Mouse (Mus musculus): Measurements from ENCODE around the gene Sept9.
A peak's percentile ranks its signal among the peaks of the same experiment; 100 is the strongest.

Sept9 gene

DNA sequence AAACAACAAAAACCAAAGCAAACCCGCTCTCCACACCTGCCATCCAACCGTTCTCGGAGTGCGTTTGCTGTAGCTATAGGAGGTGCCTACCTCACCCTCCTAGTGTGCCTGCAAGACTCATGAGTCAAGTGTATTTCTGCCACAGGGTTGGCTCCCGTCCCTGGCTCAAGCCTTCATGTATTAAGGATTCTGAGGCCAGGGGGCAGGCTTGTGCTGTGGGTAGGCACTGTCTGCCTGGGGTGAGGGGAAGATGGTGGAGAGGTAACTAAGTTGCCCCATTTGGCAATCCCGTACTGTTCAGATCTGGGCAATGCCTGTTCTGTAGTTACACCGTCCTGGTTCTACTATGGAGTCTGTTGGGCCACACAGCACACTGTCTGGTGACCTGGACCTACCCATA, 114.6 kb downstream of the Sept9 start:
- DNase-seq: peak; percentile 78

DNA sequence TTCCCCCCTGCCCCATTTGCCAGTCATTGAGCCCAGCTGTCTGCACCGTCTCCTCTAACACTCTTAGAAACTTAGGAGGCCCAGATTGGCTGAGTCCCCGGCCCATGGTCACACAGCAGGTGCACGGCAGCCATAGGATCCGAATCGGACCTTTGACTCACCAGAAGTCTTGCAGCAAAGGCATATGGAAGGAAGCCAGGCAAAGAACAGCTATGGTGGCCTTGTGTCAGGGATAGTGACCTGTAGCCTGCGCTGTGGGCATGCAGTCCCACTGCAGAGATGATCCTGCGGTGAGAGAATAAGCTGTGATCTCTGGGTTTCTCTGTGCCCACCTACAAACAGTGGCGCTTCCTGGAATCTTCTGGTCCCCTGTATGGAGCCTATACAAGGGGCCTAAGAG, 115.1 kb downstream of the Sept9 start:
- no peak for DNase-seq

DNA sequence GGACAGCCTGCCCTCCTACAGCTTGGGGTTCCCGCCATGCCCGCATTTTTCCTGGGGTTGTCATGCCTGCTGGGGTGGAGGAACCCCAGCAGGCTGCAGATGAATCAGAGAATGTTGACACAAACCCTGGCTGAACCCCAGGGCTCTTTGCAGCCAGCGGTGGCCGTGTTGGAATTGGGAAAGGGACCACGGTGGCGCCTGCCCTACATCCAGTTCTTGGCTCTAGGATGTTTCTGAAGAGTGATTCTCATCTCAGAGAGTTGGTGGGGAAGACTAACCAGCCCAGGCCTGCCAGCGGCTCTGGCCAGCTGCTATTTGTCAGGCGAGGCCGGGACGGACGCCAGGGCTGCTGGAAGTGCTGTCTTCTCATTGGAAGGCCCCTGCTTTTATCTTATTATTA, 115.8 kb downstream of the Sept9 start:
- DNase-seq: no peak

DNA sequence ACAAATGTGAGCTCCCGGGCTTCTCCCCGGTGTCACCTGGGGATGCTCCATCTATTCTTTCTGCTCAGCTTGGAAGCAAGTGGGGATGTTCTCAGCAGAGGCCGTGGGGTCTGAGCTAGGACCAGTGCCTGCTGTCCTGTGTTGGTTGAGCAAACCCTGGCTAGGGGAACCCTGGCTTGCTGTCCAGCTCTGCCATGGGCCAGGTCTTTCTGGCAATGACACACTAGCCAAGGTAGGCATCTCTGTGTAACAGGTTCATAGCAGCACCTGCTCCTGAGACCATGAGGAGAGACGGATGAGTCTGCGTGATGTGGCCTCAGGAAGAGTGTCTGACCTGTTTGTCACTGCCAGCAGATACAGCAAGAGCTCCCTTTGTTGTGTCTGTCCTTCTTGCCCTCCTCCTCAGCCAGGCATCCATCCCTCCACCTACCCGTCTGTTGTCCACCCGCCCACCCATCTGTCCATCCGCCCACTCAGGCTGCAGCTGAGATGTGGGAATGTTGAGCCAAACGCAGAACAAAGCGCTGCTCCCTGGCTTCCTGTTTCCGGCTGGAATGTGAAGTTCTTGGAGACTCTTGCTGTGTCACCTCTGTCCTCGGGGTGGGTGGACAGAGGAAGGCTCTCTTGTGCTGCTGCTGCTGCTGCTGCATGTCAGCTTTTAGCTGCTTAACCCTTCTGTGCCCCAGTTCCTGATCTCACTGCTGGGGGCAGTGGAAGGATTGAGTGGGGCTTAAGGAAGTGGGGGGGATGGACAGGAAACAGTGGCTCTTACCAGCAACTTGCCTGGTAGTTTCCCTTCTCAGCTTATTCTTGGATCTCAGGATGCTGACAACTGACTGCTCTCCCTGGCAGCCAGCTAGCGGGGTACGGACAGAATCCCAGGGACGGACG, 117.2 kb downstream of the Sept9 start:
- DNase-seq: peak; percentile 46

DNA sequence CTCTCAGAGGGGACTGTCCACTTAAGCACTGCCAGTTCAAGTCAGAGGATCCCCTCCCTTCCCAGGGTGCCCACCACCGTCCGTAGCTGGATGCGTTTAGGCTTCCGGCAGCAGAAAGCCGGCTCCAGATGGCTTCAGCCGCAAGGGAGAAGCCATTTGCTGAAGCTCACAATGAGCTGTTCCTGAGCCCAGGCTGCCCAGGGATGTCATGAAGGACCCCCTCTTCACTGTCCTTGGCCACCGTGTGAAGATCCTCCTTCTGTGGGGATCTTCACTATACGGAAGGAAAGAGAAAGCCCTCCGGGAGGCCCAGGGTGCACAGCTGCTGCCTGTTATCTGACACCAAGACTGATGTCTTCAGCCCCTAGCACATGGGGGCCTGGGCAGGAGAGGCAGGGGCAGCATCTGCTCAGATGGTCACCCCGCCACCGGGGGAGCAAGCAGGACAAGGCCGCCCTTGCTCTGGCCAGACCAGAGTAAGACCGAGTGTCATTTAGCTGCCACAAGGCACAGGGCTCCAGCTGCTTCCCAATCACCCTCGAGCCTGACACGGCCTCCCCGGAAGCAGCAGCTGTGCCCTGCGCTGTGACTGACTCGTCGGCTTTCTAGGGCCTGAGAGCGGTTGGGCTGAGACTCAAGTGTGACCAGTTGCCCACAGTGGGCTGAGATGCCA, 118.1 kb downstream of the Sept9 start:
- DNase-seq: peak; percentile 82

DNA sequence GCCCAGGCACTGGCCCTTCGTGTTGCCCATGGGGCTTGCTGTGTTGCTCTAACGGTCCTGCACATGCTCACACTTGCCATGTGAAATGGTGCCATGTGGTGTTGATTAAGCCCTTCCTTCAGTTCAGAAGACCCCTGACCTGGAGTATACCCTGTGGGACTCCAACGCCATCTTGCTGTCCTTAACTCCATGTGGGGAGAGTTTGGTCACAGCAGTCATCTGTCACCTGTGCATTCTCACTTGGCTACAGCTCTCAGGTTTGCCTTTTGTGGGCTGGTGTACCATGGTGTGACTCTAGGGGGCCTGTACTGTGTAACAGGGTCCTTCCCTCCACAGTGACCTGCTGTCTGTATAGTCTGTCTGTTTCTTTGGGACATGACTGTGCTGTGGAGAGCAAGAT, 118.7 kb downstream of the Sept9 start:
- peak; percentile 75 for DNase-seq

DNA sequence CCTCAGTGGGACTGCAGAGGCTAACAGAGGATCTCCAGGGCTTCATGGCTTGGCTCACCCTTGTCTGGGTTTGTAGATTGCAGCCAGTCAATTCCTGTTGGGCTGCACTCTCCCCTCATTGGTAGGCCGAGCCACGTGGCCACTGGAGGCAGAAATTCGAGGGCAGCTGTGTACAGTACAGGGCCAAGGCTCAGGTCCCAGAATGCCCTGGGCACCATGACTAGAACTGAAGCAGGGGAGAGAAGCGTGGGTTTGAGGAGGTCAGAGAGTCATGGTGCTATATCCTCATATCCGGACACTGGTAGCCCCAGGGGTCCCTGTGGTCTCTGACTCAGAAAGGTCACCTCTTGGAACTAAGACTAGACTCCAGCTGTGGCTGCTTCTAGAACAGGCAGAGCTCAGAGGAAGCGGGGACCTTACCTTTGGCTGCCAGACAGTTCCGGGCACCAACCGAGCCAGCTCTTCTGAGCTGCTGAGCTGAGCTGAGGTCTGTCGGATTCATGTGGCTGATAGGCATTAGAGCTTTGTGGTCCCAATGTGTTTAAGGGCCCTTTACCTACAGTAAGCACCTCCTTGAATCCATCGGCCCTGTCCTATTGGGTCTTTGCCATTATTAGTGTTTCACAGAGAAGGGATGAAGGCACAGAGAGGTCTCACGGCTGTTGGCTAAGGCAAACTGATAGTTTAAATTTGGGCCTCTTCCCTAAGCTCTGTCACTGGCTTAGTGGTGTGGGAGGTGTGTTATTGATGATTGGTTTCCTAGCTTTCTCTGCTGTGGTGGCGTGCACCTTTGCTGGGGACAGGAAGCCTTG, 119.5 kb downstream of the Sept9 start:
- peak; percentile 72 for DNase-seq

DNA sequence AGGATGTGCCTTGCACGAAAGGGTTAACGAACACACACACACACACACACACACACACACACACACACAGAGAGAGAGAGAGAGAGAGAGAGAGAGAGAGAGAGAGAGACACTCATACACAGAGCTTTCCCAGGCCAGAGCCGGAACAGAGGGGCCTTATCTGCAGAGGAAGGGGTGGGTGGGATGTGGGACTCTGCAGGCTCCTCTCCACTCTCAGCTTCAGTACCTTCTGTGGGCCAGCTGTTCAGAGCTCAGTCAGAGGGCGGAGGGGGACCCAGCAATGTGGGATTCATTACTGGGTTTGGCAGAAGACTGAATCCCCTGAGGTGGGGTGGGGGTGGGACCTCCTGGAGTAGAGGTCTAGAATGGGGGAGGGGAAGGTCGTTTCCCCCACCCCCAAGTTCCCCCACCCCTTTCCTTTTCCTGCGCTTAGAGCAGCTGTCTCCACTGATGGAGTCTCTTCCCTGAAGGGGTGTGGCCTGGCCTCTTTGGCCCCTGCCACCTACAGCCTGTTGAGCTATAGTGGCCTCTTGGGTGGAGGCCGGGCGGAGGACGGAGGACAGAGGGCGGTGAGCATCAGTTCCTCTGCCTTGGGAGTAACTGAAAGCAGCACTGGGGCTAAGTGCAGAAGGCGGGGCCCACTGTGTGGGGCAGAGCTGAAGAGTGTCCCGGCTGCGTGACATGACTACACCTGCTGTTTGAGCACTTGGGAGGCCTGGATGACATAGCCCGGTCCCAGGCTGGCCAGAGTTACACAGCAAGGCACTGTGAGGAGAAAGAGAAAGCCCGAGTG, 120.3 kb downstream of the Sept9 start:
- peak; percentile 74 for DNase-seq

DNA sequence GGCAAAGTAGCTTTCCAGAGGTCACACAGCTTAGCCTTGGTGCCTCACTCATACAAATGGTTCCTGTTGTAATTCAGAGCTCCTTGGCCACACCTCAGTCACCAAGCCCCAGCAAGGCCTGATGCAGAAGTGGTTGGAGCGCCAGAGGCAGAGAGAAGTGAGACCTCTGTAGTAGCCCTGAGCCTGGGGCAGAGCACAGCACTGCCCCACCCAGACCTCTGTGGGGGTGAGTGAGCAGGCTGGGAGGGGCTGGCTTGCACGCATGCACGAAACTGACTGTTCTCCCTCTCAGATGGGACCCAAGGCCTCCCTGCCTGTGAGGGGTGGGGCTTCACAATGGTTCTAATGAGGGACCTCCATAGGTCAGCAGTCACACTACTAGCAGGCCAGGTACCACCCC, 121.0 kb downstream of the Sept9 start:
- peak; percentile 51 for DNase-seq

DNA sequence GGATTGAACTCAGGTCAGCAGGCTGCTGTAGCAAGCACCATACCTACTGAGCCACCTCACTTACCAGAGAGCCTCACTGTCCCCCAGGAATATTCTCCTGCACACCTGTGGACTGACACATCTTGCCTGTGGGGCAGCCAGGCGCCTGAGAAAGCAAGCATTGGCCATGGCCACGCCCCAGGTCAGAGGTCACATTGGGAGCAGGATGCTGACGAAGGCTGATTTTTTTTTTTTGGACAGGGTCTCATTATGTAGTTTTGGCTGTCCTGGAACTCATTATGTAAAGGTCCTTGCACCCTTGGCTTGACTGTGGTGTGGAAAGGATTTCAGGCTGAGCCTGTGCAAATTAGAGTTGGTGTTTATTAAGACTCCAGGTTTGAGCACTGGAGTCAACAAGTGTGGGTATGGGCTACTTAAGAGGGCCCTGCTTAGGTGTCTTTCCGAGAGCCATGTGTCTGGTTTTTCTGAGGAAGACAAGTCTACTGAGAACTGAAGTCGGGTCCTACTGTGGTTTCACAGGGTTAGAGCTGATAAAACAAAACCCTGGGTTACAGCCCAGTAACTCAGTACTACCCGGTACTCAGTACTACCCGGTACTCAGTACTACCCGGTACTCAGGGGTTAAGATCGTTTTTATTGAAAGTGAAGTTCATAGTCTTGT, 122.0 kb downstream of the Sept9 start:
- peak; percentile 48 for DNase-seq

DNA sequence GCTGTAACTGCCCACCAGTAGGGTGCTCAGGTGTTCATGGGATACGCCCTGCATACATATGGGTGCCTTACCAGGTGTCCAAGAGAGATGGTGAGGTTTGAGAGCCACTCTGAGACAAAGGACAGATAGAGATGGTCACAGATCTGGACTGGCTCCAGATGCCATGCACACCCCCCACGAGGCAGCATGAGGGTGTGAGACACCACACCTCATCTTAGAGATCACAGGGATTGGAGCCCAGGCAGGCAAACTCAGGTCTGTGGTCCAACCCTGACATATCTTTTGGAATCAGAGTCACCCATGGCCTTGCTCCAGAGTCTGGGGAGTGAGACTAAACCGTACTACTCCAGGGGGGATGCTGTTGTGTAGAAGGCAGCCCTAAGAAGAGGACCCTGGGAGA, 122.8 kb downstream of the Sept9 start:
- no peak for DNase-seq

DNA sequence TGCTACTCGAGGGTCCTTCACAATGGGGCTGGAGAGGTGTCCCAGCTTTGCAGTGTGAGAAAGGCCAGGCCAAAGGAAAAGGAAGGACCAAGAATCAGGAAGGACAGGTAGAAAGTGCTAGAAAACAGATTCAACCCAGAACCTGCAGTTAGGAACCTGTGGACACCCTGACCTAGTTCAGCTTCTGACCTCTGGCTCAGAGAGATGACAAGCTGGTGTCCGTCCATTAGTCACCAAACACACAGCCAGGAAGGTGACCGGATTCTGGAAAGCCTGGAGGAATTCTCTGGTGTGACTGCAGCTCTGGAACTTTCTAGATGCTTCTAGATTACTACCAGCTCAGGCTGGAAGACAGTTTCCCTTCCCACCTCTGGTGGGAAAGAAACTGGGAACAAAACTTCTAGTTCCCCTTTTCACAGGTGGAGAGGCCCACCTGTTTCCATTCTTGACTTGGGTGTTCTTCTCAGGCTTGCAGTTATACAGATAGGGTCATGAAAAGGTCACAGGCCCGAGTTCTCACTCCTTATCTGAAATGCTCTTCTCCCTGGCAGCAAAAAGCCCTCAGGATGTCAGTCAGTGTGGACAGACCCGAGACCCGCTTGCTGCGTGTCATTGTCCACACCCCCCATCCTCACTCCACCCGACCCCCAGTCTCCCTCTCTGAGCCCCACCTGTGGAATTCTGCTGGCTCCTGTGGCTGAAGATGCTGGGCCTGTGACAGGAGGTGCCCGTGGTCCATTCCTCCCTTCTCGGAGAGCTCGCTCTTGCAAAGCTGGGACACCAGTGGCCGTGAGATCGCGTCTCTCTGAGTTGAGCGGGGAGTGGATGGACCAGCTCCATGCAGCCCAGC, 123.5 kb downstream of the Sept9 start:
- peak; percentile 35 for DNase-seq

DNA sequence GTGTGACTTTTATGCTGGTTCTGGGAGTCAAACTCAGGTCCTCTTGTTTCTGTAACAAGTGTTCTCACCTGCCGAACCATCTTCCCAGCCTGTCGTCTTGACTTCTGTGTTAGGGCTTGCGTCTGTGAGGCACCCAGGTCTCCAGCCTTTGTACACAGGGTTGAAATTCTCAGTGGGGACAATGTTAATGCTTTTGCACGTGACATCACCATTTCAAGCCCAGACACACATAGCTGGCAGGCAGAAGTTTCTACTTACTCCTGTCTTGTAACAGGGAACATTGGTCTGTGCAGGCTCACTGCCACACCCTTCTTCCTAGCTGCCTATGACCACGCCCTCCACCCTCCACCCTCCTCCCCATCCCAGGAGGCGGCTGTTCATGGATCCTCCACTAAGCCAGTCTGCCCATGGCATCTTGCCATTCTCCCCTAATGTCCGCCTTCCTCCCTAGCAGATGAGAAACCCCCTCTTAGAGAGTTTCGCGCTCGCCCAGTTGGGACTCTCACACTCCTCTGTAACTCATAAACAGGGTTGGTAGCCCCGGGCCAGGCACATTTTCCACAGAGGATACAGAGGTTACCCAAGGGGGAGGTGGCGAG, 124.6 kb downstream of the Sept9 start:
- DNase-seq: peak; percentile 34

DNA sequence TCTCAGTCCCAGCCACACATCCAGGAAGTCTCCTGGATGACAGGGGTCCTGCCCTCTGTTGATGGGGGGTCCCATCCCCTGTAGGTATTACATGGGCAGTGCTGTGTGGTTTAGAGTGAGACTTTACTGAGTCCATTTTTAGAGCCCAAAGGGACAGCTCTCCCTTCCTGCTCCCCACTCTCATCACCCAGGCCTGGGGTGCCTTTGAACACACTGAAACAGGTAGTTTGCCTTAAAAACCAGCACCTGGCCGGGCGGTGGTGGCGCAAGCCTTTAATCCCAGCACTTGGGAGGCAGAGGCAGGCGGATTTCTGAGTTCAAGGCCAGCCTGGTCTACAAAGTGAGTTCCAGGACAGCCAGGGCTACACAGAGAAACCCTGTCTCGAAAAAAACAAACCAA, 125.3 kb downstream of the Sept9 start:
- peak; percentile 38 for DNase-seq

DNA sequence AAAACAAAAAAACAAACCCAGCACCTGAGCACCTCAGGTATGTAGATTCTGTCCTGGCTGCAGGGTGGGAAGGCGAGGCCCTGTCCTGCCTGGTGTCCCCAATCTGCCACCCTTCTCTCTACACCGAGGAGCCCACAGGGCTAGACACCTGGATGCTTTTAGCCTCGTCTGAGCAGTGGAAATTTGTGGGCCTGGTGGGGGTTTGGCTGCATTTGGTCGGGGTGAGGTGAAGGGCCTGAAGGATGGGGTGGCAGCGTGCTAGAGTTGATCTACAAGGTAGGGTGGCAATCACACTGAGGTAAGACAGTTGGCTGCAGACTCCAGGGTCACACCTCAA, 125.6 kb downstream of the Sept9 start:
- peak; percentile 51 for DNase-seq

DNA sequence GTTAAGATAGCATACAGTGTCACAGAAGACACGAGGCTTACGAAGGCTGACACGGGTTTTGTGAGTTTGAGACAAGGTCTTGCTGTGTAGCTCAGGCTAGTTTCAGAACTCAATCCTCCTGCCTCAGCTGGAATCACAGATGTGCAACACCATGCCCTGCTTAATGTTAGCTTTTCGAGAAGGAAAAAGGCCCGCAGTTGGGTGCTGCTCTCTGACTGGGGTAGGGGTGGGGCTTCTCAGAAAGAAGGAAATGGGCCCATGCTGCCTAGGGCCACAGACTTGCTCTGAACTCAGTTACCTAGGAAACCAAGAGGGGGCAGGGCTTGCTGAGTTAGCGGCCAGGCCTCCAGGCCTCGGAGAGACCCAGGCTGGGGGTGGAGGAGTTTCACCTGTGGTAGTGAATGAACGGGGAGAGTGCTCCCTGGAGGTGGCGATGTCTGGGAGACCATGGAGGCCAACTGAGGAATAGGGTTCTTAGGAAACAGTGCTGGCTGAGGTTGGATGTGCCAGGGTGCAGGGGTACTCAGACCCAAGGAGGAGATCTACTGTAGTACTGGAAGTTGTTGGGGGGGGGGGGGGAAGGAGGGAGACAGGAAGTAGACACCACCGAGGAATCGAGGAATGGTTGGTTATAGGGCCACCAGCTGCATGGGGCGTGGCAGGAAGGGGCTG, 126.1 kb downstream of the Sept9 start:
- DNase-seq: peak; percentile 83

DNA sequence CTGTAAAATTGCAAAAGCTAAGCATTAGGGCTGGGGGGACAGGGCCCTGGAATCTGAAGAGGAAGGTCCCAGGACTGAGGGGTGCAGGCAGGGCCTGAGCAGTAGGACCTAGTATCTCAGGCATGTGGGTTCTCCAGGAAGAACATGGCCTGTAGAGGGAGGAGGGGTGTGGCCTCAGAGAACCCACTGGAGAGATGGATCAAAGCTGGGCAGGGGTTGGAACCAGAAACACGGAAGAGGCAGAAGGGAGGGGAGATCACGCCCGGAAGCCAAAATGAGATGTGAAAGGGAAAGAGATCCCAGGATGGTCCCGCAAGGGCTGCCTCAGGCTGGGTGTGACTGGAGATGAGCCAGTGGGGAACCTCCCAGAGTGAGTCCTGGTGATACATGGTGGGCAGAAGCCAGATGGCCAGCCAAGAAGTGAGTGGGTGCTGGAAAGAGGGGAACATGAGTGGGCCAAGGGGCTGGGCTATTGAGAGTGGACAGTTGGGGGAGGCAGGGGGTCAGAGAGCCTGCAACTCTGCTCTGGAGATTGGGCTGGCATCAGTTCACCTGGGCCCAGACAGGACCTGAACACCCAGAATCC, 126.8 kb downstream of the Sept9 start:
- peak; percentile 67 for DNase-seq

DNA sequence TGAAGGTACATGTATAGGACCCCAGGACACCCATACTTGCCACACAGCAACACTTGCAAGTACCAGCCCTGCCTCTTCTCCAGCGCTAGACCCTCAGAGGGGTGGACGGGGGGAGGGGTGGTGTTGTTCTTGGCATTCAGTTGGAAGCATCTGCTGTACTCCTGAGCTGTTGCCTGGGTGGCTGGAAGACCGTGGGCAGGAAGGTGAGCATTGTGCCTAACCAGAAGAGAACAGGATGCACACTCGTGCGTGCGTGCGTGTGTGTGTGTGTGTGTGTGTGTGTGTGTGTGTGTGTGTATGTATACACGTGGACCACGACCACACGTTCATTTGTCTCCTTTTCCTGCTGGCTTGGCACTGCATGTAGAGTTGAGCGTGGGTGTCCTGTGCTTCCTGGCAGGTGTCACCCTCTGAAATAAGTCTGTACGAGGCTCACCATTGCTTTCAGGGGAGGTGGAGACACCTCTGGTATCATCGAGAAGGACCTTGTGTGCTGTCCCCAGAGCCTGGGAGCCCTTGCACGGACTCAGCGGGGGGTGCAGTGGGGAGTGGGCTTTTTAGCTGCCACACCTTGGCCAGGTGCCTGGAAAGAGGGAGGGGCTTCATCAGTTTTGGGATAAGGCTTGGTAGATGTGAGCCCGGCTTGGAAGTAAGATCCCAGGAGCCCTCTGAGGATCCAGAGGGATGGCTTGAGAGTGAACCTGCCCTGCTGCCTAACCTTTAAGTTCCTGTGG, 127.6 kb downstream of the Sept9 start:
- DNase-seq: peak; percentile 71

DNA sequence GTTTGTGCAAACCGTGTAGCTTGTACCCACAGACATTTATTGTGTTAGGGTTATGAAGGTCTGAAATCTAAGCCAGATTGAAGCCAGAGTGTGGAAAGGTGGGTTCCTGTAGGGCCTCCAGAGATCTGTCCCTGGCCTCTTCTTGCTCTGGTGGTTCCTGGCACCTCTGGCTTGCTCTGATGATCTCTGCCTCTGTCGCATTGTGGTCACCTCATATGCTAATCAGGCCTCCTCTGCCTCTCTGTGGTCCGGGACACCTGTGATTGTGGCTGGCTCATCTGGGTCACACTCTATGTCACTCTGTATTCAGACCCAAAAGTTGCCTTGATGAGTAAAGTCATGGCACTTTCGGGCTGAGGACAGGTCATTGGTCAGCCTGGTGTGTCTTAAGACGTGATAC, 128.2 kb downstream of the Sept9 start:
- DNase-seq: no peak
